Mouse (Mus musculus): Measurements from ENCODE around the gene Atp6ap1l.

DNA sequence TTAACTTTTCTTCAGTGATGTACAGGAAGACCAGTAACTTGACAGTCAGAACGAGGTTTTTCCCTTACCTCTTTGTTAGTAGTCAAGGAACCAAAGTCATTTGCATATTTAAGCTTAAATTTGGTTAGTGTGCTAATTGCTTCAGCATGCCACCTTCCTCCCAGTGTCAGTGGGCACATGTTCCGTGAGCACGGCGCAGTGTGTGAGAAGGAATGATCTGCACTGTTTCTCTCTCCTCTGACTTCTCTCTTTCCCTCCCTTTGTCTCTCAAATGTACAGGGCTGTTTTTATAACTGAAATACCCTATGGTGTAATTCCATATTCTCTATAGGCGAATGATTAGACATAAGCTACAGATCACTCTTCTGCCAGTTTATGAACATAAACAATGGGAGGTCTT, 34.4 kb upstream of the Atp6ap1l start:
- TF ChIP-seq CTCF (IDR thresholded peaks at IDR 0.05) (no peak), EP300 (IDR thresholded peaks at IDR 0.05) (no peak)

All from lung, postnatal 0 days (tissue).